Mouse (Mus musculus) spleen, adult 2 months (tissue): ENCODE data around the gene Ddx4.

ENCODE experiments used
- CTCF ChIP-seq: fragments of 200-500 bp; IDR thresholded peaks from 2 replicates; pipeline ENCODE4 v1.5.1; 2011; ENCODE audit warnings: mild to moderate bottlenecking, inconsistent platforms; ENCODE audit not compliant: insufficient read depth, insufficient read length, insufficient replicate concordance; ENCODE audit errors: extremely low read depth
- POLR2A ChIP-seq: fragments of 200-500 bp; IDR thresholded peaks from 2 replicates; pipeline ENCODE4 v1.6.1; 2011; ENCODE audit warnings: low read depth, low read length, inconsistent platforms

DNA sequence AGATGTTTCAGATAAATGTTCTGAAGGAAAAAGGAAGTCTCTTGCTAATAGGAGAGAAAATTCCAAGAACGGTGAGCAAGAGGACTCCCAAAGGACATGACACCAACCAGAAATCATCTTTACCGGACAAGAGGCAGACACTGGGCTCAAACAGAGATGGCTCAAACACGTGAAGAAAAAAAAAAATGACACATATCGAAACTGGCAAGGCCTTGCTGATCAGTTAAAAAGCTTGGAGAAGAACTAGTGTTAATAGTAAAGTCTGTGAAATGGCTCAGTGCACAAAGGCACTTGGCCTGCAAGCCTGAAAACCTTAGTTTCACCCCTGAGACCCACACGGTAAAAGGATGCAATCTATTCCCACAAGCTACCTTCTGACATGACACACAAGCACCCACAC, 81.5 kb downstream of the Ddx4 start:
- TF ChIP-seq CTCF (no peak), POLR2A (no peak)
